Mouse (Mus musculus) spleen, postnatal 10 days (tissue): ENCODE measurements around the gene Jarid2.

Source experiments
- DNase-seq, 2 experiments: peaks; one replicate each; pipeline ENCODE4 v3.0.0; 2021 to 2022; ENCODE audit warnings: low spot score in 2 of 2

Gene Jarid2

DNA sequence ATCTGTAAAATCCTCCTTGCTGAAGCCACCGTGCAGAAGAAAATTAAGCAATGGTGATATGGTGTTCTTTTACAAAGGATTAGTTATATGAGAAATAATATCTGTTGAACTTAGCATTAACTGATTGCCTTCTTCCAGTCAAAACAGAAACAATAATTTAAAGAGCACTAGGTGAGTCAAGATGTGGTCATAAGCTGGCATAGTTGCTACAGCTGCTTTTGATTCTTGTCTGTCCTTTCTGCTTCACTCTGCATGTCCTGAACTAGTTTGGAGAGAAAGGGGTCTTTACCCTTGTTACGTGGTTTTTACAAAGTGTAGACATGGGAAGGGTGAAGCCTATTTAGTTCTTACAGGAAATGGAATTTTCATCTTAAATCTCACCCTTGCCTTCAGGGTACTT, 51.9 kb downstream of the Jarid2 start:
- DNase-seq = no peak

DNA sequence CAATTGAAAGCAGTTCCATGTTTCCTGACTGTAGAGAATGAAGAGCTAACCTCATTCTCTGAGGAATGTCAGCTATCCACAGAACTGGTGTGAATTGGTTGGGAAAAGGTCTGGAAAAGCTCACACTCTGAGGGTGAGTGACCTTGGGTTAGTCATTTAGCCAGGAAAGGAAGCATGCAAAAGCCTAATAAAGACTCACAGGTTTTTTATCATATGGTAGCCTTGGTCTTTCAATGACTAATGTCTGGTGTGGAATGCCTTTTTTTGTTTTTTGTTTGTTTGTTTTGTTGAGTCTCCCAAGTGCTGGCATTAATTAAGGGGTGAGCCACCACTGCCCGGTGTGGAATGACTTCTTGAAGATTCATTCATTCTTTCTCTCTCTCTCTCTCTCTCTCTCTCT, 55.3 kb downstream of the Jarid2 start:
- no peak for DNase-seq

GRCm38 (mm10) chr13:44786291-44786690, 57.0 kb downstream of the Jarid2 start:
- DNase-seq = no peak

- no peak for DNase-seq
Measured at GRCm38 (mm10) chr13:44788352-44789125, 59.3 kb downstream of the Jarid2 start.

DNA sequence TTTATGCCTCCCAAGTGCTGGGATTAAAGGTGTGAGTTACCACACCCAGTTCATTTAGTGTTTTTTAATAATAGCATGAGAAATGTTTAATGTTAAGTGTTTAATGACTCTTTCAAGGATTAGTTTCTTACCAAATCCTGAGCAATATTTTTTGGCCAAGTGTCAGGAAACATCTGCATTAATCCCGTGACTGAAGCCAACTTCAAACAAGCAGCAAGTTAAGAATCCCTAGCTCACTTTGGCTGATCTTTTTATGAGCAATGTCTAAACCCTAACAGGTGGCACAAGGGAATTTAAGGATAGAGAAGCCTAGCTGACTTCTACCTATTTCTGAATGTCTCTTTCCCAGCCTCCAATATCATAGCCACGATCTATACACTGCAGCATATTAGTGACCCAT, 60.7 kb downstream of the Jarid2 start:
- DNase-seq = no peak

- no peak for DNase-seq
Measured at GRCm38 (mm10) chr13:44792361-44792892, 63.2 kb downstream of the Jarid2 start.

DNA sequence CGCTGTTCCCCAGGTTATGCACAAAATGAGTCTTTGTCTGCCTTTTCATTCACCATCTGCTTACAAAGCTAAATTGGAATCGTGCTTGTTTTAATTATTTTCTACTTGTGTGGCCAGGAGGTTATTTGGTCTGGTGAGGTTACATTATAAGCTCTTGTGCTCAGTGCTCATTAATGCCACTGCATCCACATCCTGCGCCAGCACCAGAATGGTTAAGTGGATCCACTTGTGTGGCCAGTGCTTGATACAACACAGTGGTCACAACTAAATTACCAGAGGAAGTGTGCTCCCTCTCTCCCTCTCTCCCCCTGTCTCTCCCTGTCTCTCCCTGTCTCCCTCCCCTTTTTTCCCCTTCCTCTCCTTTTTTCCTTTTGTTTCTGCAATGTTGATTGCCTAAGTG, 66.6 kb downstream of the Jarid2 start:
- DNase-seq = no peak

GRCm38 (mm10) chr13:44796775-44797174, 67.5 kb downstream of the Jarid2 start:
- no peak for DNase-seq

- DNase-seq = no peak
Measured at GRCm38 (mm10) chr13:44798280-44798679, 69.0 kb downstream of the Jarid2 start.

DNA sequence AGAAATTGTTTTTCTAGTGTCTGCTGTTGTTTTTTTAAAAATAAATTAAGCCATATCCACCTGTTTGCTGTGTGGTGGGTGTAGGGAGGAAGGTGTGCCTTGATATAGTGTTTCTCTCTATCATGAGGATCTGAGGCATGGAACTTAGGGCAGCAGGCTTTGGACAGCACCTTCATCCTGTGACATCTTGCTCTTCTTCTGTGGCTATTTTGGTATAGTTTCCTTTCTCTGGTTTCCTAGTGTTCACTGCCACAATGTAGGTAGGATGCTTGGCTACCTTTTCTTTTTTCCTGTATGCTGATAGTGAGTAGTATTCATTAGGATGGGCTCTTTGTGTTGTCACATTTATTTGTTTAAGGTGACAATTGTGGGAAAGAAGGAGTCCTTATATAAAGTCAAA, 69.9 kb downstream of the Jarid2 start:
- no peak for DNase-seq

DNA sequence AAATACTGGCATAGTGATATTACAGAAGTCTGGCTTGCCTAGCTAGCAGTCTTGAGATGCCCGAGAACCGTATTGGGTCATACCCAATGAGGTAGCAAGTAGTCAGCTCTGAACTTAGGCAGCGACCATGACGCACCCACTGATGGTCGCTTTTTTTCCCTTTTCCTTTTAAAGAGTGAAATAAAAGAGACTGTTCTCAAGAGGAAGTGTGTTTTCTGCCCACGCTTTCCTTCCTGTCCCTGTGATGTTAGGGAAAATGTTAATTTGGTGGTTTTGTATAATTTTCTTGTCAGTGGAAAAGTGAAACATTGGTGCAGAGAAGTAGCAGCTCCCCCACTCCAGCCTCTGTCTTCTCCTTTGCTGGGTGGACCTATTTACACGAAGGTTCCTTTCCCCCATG, 70.8 kb downstream of the Jarid2 start:
- DNase-seq = peak in 1 of 2 experiments; percentile 17

DNA sequence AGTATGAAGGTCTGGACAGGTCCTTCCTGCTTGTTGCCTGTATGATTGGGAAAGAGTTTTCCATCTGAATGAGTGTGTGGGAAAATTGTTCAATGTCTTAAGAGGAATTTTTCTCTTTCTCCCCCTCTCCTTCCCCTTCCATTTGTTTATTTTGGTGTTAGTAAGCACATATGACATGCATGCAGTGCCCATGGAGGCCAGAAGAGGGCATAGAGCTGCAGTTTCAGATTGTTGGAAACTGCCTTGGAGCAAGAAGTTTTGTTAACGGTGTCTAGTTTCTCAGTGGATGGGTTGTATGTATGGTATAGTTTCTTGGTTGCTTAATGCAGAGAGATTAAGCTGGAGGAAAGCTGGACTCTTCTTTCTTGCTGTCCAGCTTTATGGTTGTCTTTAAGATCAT, 75.6 kb downstream of the Jarid2 start:
- peak in 1 of 2 experiments; percentile 59 for DNase-seq

DNA sequence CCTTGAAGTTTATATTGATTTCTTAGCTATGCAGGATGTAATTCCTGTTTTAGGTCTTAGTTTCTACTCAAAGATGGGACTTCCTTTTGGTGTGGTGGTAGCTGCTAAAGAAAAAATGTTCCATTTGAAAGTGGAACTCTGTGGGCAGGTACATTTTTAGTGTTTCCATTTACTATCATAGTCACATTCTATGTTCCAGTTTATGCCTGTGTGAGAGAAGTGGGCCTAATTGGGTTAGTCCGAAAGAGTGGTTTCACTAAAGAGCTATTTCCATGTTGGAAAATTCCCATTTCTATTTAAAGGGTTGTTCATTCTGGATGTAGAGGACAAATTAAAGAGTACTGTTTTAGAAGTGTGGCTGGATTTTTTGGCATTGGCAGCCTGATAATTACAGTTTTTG, 79.0 kb downstream of the Jarid2 start:
- no peak for DNase-seq

GRCm38 (mm10) chr13:44811021-44811420, 81.7 kb downstream of the Jarid2 start:
- DNase-seq = no peak

- DNase-seq = no peak
Measured at GRCm38 (mm10) chr13:44811601-44812000, 82.3 kb downstream of the Jarid2 start.

DNA sequence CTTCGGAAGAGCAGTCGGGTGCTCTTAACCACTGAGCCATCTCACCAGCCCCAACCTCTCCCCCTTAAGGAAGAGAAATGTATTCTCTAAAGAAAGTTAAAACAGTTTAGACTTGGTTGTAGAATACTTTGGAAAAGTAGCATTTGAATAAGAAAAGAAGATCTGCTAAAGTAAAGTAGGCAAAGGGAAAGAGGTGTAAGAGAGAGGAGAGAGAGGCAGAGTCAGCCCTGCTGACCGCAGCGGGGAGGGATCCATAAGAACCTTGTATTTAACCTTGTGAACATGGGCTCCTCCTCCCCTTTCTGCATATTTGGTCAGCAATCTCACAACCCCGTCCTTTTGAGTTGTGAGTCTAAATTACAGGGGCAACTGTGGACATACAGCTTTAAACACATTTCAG, 83.1 kb downstream of the Jarid2 start:
- no peak for DNase-seq

- no peak for DNase-seq
Measured at GRCm38 (mm10) chr13:44819400-44819799, 90.1 kb downstream of the Jarid2 start.

- no peak for DNase-seq
Measured at GRCm38 (mm10) chr13:44822578-44822977, 93.3 kb downstream of the Jarid2 start.

- no peak for DNase-seq
Measured at GRCm38 (mm10) chr13:44828903-44829302, 99.6 kb downstream of the Jarid2 start.

DNA sequence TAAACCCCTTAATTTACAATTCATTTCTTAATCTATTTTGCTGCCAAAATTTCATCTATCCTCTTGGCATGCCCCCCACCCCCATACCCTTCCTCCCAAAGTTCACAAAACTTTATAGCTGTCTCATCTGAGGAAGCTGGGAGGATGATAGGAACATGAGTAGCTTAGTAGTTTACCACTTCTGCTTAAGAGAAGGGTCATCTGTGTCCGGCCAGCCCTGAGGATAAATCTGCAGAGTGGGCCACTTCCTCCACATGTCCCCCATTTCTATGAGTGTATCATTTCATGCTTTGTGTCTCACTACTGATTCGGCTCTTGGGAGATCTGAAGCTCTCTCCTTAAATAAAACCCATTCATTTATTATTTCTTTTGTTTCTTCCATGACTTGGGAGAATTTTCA, 102.8 kb downstream of the Jarid2 start:
- DNase-seq = no peak

DNA sequence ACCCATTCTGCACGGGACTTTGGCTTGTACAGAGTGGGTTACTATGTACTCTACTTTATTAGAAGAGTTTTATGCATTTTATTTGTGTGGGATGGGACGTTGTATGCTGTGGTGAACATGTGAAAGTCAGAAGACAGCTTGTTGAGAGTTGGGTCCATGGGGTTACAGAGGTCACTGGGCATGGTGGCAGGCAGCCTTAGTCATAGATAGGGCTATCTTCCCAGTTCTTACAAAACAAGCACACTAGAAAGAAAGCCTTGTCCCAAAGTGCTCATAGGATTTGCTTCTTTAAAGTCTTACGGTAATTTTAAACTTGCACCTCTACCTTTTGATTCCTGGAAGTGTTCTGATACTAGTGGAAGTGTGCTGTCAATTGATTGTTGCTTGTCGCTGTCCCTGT, 103.6 kb downstream of the Jarid2 start:
- no peak for DNase-seq

DNA sequence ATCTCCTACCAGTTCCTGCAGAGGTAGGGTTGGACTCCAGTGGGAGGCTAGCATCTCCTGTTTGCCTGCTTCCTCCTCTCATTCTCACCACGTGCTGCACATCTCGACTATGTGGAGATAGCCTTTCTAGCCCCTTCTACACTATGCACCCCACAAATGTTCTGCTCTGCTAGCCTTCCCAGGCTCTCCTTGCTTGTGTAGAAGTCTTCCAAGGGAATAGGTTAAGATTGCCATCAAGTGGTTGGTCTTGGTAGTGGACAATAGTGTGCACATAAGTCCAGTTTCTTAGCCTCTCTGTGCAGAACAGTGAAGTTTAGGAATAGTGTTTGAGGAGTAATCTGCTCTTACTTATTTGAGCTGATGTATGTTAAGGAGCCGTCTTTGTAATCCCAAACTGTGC, 104.1 kb downstream of the Jarid2 start:
- DNase-seq = no peak

GRCm38 (mm10) chr13:44837445-44837844, 108.2 kb downstream of the Jarid2 start:
- no peak for DNase-seq
